Mouse (Mus musculus): Measurements from ENCODE around the gene Rab3gap2. TPM values are rescaled to one million over a fixed set of nuclear protein-coding genes. Genes with fewer than 3 reads are reported as not detected.

Rab3gap2 gene
- total and polyA plus RNA-seq, 3 experiments: 22.7 to 39.1 (median 24.0) TPM

- TF ChIP-seq EP300 (IDR thresholded peaks at IDR 0.05; ENCODE audit: low read length) (no peak), MAFK (IDR thresholded peaks at IDR 0.05; ENCODE audit: insufficient replicate concordance, low read length) (no peak), USF1 (IDR thresholded peaks at IDR 0.05; ENCODE audit: low read depth, low read length) (no peak), POLR2AphosphoS2 (IDR thresholded peaks at IDR 0.05; ENCODE audit: low read depth, low read length) (no peak), MAZ (IDR thresholded peaks at IDR 0.05; ENCODE audit: low read depth, low read length) (no peak), TBP (conservative IDR thresholded peaks at IDR 0.05; ENCODE audit: low read depth, low read length) (no peak), CTCF (conservative IDR thresholded peaks at IDR 0.05 in 1 of 2, IDR thresholded peaks at IDR 0.05 in 1 of 2; ENCODE audit: low read depth in 2 of 2, low read length in 2 of 2) (no peak), ZC3H11A (IDR thresholded peaks at IDR 0.05; ENCODE audit: low read depth, low read length) (no peak), ZMIZ1 (IDR thresholded peaks at IDR 0.05; ENCODE audit: low read depth, low read length) (no peak), ZNF384 (IDR thresholded peaks at IDR 0.05; ENCODE audit: low read depth, low read length) (no peak), MYC (IDR thresholded peaks at IDR 0.05; ENCODE audit: low read depth, low read length) (no peak), MXI1 (IDR thresholded peaks at IDR 0.05; ENCODE audit: low read depth, low read length) (no peak), TCF12 (IDR thresholded peaks at IDR 0.05; ENCODE audit: low read depth, low read length) (no peak), UBTF (IDR thresholded peaks at IDR 0.05; ENCODE audit: low read depth, low read length) (no peak), IRF4 (IDR thresholded peaks at IDR 0.05; ENCODE audit: low read depth, low read length) (no peak), KAT2A (IDR thresholded peaks at IDR 0.05; ENCODE audit: insufficient replicate concordance, low read length) (no peak), MEF2A (IDR thresholded peaks at IDR 0.05; ENCODE audit: borderline replicate concordance, low read depth, low read length) (no peak), NELFE (IDR thresholded peaks at IDR 0.05; ENCODE audit: low read depth, low read length) (no peak), PAX5 (IDR thresholded peaks at IDR 0.05; ENCODE audit: low read length) (no peak)
- no peak overlapping the region for H3K9ac ChIP-seq (ENCODE audit: insufficient read depth, low read depth)
- no peak overlapping the region for H3K27ac ChIP-seq (ENCODE audit: insufficient read depth, low read depth)
- no peak overlapping the region for H3K4me3 ChIP-seq (replicated peaks in 1 of 3; ENCODE audit: low read depth in 2 of 3, low read length in 2 of 3, poor library complexity in 1 of 3)
- H3K79me2 ChIP-seq (replicated peaks; ENCODE audit: control insufficient read depth, extremely low read depth, insufficient read depth, poor library complexity, severe bottlenecking): no peaks in the 10 kb centered on the region
- H3K4me1 ChIP-seq (ENCODE audit: control insufficient read depth in 1 of 2, insufficient read depth in 2 of 2): peaks cover 0 to 2% of the 10 kb centered on the region in 2 experiments; a peak in 2 of 4 replicates
- no peaks in the 10 kb centered on the region for H3K9me3 ChIP-seq (replicated peaks; ENCODE audit: low read length)
- no peaks in the 10 kb centered on the region for H3K36me3 ChIP-seq (replicated peaks in 1 of 2; ENCODE audit: control insufficient read depth in 1 of 2, insufficient read depth in 1 of 2, low read length in 1 of 2)
- in situ Hi-C loops (cut with MboI; ENCODE audit: low pct_ligation_motif_present, low pct_unique_long_range_greater_than_20kb, low sequenced_read_pairs): loop anchor here (25.0 kb wide), 1 partner anchor 346 kb away; the partner anchor contains the start of gene Marc2
- dilution Hi-C loops (cut with MboI; ENCODE audit: extremely low pct_ligation_motif_present, extremely low pct_unique_long_range_greater_than_20kb, low sequenced_read_pairs): no loop called here
- no peaks in the 10 kb centered on the region for H3K27me3 ChIP-seq (replicated peaks)
- no peak for DNase-seq (ENCODE audit: extremely low read depth)
- H3K4me2 ChIP-seq (ENCODE audit: insufficient read depth, low read depth, poor library complexity, severe bottlenecking): no peak overlapping the region; the same call in 1 of the 2 replicates
Measured at GRCm38 (mm10) chr1:185183591-185184330, 20.2 kb upstream of the Rab3gap2 start.

DNA sequence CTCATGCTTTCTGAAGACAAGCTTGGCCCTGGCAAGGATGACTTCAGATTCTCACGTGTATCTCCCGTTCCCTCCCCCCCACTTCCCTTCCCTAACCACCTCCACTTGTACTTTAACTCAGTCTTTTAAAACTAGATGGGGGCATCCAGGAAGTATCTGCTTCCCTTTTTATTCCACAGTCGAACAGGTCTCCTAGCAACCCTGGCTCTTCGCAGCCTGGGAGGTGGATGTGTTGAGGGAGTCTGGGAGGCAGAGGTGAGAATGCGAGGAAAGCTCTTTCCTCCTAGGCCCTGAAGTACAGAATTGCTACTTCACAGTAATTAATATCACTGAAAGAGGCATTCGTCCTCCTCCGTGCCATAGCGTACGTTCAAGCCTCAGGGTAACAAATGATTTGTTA is 18.4 kb upstream of the Rab3gap2 start:
- dilution Hi-C loops (cut with MboI; ENCODE audit: extremely low pct_ligation_motif_present, extremely low pct_unique_long_range_greater_than_20kb, low sequenced_read_pairs): no loop called here
- no peaks in the 10 kb centered on the region for H3K27me3 ChIP-seq (replicated peaks)
- no peak overlapping the region for H3K9ac ChIP-seq (ENCODE audit: insufficient read depth, low read depth)
- H3K27ac ChIP-seq (ENCODE audit: insufficient read depth, low read depth): no peak overlapping the region
- no peaks in the 10 kb centered on the region for H3K36me3 ChIP-seq (replicated peaks in 1 of 2; ENCODE audit: control insufficient read depth in 1 of 2, insufficient read depth in 1 of 2, low read length in 1 of 2)
- H3K4me3 ChIP-seq (replicated peaks in 1 of 3; ENCODE audit: low read depth in 2 of 3, low read length in 2 of 3, poor library complexity in 1 of 3): no peak overlapping the region
- TF ChIP-seq ELF1 (IDR thresholded peaks at IDR 0.05; ENCODE audit: low read depth, low read length) (no peak), NELFE (IDR thresholded peaks at IDR 0.05; ENCODE audit: low read depth, low read length) (no peak), E2F4 (IDR thresholded peaks at IDR 0.05; ENCODE audit: insufficient replicate concordance, low read depth, low read length) (no peak), SIN3A (IDR thresholded peaks at IDR 0.05; ENCODE audit: low read length) (no peak), JUND (conservative IDR thresholded peaks at IDR 0.05; ENCODE audit: low read depth, low read length) (no peak), MXI1 (IDR thresholded peaks at IDR 0.05; ENCODE audit: low read depth, low read length) (no peak), HCFC1 (IDR thresholded peaks at IDR 0.05; ENCODE audit: low read depth, low read length) (no peak), USF2 (conservative IDR thresholded peaks at IDR 0.05; ENCODE audit: low read depth, low read length) (no peak)
- H3K79me2 ChIP-seq (replicated peaks; ENCODE audit: control insufficient read depth, extremely low read depth, insufficient read depth, poor library complexity, severe bottlenecking): no peaks in the 10 kb centered on the region
- H3K4me2 ChIP-seq (ENCODE audit: insufficient read depth, low read depth, poor library complexity, severe bottlenecking): no peak overlapping the region
- in situ Hi-C loops (cut with MboI; ENCODE audit: low pct_ligation_motif_present, low pct_unique_long_range_greater_than_20kb, low sequenced_read_pairs): loop anchor here (25.0 kb wide), 1 partner anchor 348 kb away; the partner anchor contains the start of gene Marc2
- peaks cover 0 to 2% of the 10 kb centered on the region in 2 experiments; a peak in 2 of 4 replicates for H3K4me1 ChIP-seq (ENCODE audit: control insufficient read depth in 1 of 2, insufficient read depth in 2 of 2)
- DNase-seq (ENCODE audit: extremely low read depth): no peak
- H3K9me3 ChIP-seq (replicated peaks; ENCODE audit: low read length): no peaks in the 10 kb centered on the region
